Mouse (Mus musculus) erythroblast, embryonic 14.5 days (primary cell): Measurements from ENCODE around the gene Bglap.

Source experiments
- GATA1 ChIP-seq: IDR thresholded peaks from 2 replicates; pipeline ENCODE4 v1.6.1; 2012; ENCODE audit warnings: low read length, inconsistent platforms, mixed read lengths
- TAL1 ChIP-seq: IDR thresholded peaks from 3 replicates; pipeline ENCODE4 v1.6.1; 2012; ENCODE audit warnings: low read length, inconsistent platforms, mixed read lengths

- TF ChIP-seq GATA1 = no peak
- no peak for TF ChIP-seq TAL1
Measured at GRCm38 (mm10) chr3:88334029-88334658, 50.1 kb downstream of the Bglap start.
